Mouse (Mus musculus): Measurements from ENCODE around the gene Pgk1.
"Not testable (repeated sequence)": the region's sequence is repeated elsewhere in the genome, so short reads cannot be mapped to it uniquely, and the experiment has no call there.

Gene Pgk1

GRCm38 (mm10) chrX:106186713-106187649 is at the start of gene Pgk1:
Gene Pgk1, plus strand, starts transcription at chrX:106187100.
- DNase-seq: peak; percentile 97

- DNase-seq: no peak
Observed at GRCm38 (mm10) chrX:106139309-106140070, 47.4 kb upstream of the Pgk1 start.

DNA sequence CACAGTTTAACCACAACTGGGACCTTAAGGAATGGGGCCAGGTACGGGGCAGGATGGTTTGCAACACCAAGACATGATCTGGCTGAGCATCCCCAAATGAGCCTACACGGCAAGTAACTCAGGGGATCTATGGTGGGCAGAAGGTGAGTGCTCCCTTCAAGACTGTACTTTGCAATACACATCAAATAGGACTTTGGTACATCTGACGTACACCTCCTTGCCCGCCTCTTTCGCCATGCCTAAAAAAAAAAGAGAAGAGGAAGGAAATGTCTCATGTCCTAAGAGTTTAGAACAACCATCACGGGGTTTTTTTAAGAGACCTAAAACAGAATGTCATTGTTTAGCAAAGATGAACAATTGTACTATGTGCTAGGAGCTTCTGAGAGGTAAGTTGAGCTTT is 44.0 kb upstream of the Pgk1 start, which contains the start of gene Tlr13:
Gene Tlr13 (plus strand): TSS at position 269 of the 400 bp plus-strand sequence.
- DNase-seq: no peak

DNA sequence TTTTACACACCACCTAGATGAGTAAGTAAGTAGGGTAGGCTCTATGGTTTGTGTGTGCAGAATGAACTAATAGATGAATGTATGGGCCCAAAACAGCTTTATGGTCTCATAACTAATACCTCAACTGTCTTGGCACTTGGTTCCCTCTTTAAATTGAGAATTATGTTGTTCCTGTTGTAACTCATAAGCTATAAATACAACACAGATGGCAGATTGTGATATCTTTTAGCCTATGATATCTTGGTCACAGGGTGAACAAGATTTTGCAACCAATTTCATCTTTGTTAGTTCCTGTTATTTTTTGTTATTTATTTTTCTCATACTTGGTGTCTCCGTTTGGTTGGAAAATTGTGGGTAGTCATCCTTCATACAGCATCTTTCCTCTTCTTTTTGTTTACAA is 38.7 kb upstream of the Pgk1 start:
- no peak for DNase-seq

DNA sequence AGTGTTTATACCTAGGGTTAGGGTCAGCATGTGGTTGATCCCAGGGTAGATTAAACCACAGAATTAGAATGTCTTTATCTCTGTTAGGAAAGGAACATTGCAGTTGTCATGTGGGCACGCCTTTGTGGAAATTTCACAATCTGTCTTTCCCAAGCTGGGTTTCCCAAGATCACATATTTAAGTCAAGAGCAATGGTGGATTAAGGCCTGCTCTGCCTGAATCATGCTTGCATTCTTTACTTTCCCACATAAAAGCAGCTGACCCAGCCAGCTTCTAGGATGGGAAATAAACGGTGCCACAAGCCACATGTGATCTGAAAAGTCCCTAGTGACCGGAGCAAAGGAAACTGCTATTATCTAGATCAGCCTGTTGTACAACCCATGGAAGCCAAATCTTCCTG is 37.4 kb upstream of the Pgk1 start:
- no peak for DNase-seq

GRCm38 (mm10) chrX:106154180-106154586 is 32.7 kb upstream of the Pgk1 start:
- no peak for DNase-seq

- DNase-seq: no peak
Observed at GRCm38 (mm10) chrX:106155892-106156291, 31.0 kb upstream of the Pgk1 start.

DNA sequence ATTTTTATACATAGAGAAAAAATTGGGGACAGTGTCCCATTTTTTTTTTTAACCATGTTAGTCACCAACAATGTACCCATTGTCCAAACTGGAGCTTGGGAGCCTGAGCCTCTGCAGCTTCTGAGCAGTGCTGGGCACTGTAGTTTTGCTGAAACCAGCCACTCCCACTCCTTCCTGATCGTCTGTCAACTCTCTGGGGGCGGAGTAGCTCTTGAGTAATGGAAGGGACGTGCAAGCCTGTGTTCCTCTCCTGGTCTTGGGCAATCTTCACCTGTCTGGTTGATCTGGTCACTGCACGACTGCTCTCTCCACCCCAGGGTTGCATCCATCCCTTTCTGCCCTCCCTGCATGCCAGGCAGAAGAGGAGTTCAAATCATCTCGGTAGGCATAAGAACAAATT is 22.9 kb upstream of the Pgk1 start:
- no peak for DNase-seq

DNA sequence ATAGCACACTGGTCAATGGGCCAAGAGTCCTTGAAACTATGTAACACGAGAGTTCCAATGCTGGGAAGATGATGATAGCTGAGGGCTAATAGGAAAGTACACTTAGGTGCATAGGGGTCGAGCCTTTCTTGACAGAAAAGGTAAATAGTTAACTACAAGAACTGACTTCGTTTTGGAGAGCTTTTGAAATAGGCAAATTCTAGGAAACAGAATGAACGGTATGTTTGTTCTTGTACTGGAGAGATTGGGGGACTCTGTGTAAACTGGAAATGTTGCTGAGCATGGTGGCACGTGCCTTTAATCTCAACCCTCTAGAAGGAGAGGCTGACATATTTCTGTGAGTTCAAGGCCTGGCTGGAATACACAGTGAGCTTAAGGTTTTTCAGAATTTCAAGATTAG is 22.3 kb upstream of the Pgk1 start:
- no peak for DNase-seq

DNA sequence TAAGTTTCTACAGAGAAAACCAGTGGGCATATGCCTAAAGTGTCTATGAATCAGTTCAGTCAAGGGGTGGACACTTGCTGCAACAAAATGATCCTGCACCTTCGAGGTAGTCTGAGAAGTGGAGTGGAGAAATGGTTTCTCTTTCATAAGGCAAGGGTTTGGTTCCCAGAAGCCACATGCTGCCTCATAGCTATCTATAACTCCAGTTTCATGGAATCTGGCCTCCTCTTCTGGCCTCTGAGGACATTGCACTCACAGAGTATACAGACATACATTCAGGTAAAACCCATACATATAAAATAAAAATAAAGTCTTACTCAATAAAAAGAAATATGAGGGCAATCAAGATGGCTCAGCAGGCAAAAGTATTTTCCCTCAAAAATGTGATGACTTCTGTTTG is 21.8 kb upstream of the Pgk1 start:
- DNase-seq: no peak

- DNase-seq: peak; percentile 61
Observed at GRCm38 (mm10) chrX:106171106-106171852, 15.6 kb upstream of the Pgk1 start.

DNA sequence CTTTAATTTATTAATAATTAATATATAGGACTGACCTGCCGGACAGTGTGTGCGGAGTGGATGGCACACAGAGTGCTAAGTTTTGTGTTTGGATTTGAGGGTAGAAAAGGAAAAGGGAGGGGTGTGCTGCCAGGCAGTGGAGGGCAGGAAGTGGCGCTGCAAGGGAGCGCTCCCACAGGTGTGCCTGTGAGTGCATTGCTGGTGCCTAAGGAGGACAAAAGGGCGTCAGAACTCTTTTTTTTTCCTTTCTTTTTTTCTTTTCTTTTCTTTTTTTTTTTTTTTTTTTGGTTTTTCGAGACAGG is 15.1 kb upstream of the Pgk1 start:
- DNase-seq: no peak

GRCm38 (mm10) chrX:106176331-106176730 is 10.6 kb upstream of the Pgk1 start:
- DNase-seq: no peak

GRCm38 (mm10) chrX:106184279-106184678 is 2.6 kb upstream of the Pgk1 start:
- DNase-seq: no peak

DNA sequence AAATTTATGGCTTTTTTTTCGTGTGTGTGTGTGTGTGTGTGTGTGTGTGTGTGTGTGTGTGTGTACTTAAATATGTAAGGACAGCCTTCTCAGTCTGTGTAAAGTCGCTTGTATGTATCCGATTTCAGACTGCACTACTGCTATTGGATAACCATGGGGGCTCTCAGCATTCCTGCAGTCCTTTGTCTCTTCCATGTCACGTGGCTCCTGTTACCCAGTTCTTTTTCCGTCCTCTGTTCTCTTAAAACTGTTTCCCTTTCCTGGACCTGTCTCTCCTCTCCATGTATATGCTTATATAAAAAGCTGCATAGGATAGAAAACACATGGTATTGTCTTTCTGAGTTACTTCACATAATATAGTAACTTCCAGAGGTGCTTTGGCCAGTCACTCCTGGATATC is 1.2 kb upstream of the Pgk1 start:
- DNase-seq: no peak

- DNase-seq: peak; percentile 47
Observed at GRCm38 (mm10) chrX:106187737-106188136, 837 bp downstream of the Pgk1 start.

GRCm38 (mm10) chrX:106189356-106189755 is 2.5 kb downstream of the Pgk1 start:
- no peak for DNase-seq

GRCm38 (mm10) chrX:106190091-106190490 is 3.2 kb downstream of the Pgk1 start:
- no peak for DNase-seq

GRCm38 (mm10) chrX:106194361-106194760 is 7.5 kb downstream of the Pgk1 start:
- DNase-seq: not testable (repeated sequence)

GRCm38 (mm10) chrX:106197308-106197707 is 10.4 kb downstream of the Pgk1 start:
- no peak for DNase-seq

- DNase-seq: no peak
Observed at GRCm38 (mm10) chrX:106198904-106199303, 12.0 kb downstream of the Pgk1 start.

- no peak for DNase-seq
Observed at GRCm38 (mm10) chrX:106209100-106209499, 22.2 kb downstream of the Pgk1 start.

Data from cerebellum, adult 11-12 months (tissue).